Mouse (Mus musculus): ENCODE data around the gene Cyb5r4.

DNA sequence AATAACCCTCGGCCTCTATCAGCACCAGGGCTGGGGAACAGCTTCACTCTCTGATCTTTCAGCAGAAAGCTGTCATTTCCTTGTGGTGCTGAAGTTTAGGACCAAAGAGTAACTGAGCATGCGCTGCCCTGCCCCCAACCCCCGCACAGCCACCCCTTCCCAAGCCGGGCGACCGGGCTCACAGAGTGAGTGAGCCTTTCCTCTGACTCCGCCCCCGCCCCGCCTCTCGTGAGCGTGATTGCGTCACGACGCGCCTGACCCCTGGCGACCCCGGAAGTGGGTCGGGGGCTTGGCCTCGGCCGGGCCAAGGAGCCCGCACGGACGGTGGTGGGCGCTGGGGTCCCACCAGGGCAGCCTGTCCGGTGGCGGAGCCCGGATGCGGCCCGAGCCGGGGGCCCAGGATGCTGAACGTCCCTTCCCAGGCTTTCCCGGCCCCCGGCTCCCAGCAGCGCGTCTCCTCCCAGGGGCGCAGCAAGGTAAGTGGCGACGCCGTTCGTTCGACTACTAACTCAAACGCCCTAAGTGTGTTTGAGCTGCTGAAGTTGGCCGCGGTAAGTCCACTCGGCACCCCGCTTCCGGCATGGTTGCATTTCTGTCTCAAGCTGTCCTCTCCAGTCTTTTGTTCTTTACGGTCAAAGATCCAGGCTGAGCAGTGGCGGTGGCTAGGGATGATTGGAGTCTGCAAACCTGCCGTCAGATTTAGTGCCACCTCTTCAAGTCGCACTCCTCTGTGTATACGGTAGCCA is at the start of gene Cyb5r4:
- no peak for TF ChIP-seq CTCF (IDR thresholded peaks at IDR 0.05; ENCODE audit: extremely low read depth, insufficient read length, insufficient replicate concordance, low read depth, low read length)
- TF ChIP-seq POLR2A (IDR thresholded peaks at IDR 0.05; ENCODE audit: low read depth, low read length), result peak; percentile 83
